Mouse (Mus musculus): ENCODE measurements around the gene Sirpa. TPM values are rescaled to one million over a fixed set of nuclear protein-coding genes. Genes with fewer than 3 reads are reported as not detected.

The Sirpa gene
- polyA plus RNA-seq, 1 experiment from 2014 or later: 26.9 TPM

DNA sequence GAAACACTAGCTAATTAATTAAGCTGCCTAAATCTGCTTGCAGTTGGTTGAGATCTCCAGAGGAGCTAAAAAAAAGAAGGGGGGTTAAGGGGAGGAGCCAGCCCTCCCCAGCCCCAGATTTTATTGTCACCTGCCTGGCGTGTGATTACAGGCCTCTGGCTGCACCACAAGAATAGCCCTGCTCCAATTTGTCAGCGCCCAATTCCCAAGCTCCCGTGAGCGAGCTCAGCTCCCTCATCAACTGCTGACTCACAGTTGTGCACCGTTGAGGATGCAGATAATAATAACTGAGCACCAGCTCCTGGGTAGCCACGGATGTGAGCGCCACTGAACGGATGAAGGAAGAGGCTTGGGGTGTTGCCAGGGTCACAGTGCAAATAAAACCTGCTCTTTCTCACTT is 13.6 kb downstream of the Sirpa start:
- H3K9me3 ChIP-seq (ENCODE audit: low read length): no peaks in the 10 kb centered on the region
- H3K27ac ChIP-seq (ENCODE audit: low read depth): no peak overlapping the region
- H3K4me1 ChIP-seq (ENCODE audit: insufficient read depth): peaks cover 4% of the 10 kb centered on the region
- peaks cover 14% of the 10 kb centered on the region for H3K36me3 ChIP-seq (replicated peaks; ENCODE audit: insufficient read depth, low read length)
- no peak overlapping the region for H3K4me2 ChIP-seq (ENCODE audit: low read depth, low read length)
- no peaks in the 10 kb centered on the region for H3K27me3 ChIP-seq (ENCODE audit: insufficient read depth, low read length)
- H3K4me3 ChIP-seq (ENCODE audit: low read depth, low read length): no peak overlapping the region
- TF ChIP-seq EP300 (IDR thresholded peaks at IDR 0.05; ENCODE audit: low read depth) (no peak), CTCF (IDR thresholded peaks at IDR 0.05; ENCODE audit: low read depth) (no peak)
- H3K9ac ChIP-seq (replicated peaks): no peak overlapping the region
- ATAC-seq (no peak), DNase-seq (no peak)
- 46% methylated on average over 8 of the region's 8 CpGs for WGBS (ENCODE audit: insufficient replicate concordance)

DNA sequence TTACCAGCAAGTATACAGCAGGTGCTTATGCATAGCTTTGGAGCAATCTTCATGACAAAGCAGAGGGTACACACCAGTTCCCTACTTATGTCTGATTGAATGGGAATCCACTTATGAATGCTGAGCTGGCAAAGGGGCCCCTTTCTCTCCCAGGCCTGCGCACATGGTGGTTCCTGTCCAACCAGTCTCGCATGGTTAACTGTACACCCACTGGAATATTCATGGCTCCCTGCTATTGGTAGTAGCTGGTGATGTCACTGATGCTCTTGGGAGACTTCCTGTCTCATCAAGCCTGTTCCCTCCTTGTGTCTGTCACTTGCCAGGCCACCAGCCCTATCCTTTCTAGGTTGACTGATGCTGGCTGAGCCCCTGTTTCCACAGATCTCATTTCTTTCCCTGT is 14.3 kb downstream of the Sirpa start:
- Histone ChIP-seq H3K36me3 (replicated peaks; ENCODE audit: insufficient read depth, low read length) (peaks cover 14% of the 10 kb centered on the region), H3K27me3 (ENCODE audit: insufficient read depth, low read length) (no peaks in the 10 kb centered on the region), H3K27ac (ENCODE audit: low read depth) (no peak overlapping the region), H3K4me3 (ENCODE audit: low read depth, low read length) (no peak overlapping the region), H3K4me2 (ENCODE audit: low read depth, low read length) (no peak overlapping the region), H3K9ac (replicated peaks) (no peak overlapping the region), H3K9me3 (ENCODE audit: low read length) (no peaks in the 10 kb centered on the region), H3K4me1 (ENCODE audit: insufficient read depth) (no peaks in the 10 kb centered on the region)
- DNase-seq (no peak), ATAC-seq (no peak)
- 74% methylated on average over 2 of the region's 2 CpGs for WGBS (ENCODE audit: insufficient replicate concordance)
- TF ChIP-seq EP300 (IDR thresholded peaks at IDR 0.05; ENCODE audit: low read depth) (no peak), CTCF (IDR thresholded peaks at IDR 0.05; ENCODE audit: low read depth) (no peak)

DNA sequence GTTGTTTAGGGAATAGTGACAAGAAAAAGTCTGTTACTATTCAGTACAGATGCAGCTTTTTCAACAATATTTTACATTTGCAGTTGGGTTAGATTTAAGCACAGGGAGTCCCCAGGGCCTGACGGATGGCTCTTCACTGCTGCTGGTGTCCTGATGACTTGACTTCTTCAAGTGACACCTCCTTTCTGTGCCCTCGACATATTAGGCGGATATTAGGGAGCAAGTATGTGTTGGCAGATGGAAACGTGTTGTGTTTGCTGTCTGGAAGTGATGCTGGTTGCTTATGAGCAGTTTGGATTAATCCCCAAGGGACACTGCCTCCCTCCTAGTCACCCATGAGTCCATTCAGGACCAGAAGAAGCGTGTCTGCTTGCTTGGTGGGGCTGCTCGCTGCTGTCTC is 21.3 kb downstream of the Sirpa start:
- Histone ChIP-seq H3K4me3 (ENCODE audit: low read depth, low read length) (no peak overlapping the region), H3K4me1 (ENCODE audit: insufficient read depth) (no peaks in the 10 kb centered on the region), H3K27me3 (ENCODE audit: insufficient read depth, low read length) (no peaks in the 10 kb centered on the region), H3K9me3 (ENCODE audit: low read length) (no peaks in the 10 kb centered on the region), H3K36me3 (replicated peaks; ENCODE audit: insufficient read depth, low read length) (peaks cover 22% of the 10 kb centered on the region), H3K9ac (replicated peaks) (no peak overlapping the region), H3K27ac (ENCODE audit: low read depth) (no peak overlapping the region), H3K4me2 (ENCODE audit: low read depth, low read length) (no peak overlapping the region)
- WGBS (ENCODE audit: insufficient replicate concordance): 76% methylated on average over 6 of the region's 6 CpGs
- TF ChIP-seq CTCF (IDR thresholded peaks at IDR 0.05; ENCODE audit: low read depth) (no peak), EP300 (IDR thresholded peaks at IDR 0.05; ENCODE audit: low read depth) (no peak)
- ATAC-seq (no peak), DNase-seq (no peak)

DNA sequence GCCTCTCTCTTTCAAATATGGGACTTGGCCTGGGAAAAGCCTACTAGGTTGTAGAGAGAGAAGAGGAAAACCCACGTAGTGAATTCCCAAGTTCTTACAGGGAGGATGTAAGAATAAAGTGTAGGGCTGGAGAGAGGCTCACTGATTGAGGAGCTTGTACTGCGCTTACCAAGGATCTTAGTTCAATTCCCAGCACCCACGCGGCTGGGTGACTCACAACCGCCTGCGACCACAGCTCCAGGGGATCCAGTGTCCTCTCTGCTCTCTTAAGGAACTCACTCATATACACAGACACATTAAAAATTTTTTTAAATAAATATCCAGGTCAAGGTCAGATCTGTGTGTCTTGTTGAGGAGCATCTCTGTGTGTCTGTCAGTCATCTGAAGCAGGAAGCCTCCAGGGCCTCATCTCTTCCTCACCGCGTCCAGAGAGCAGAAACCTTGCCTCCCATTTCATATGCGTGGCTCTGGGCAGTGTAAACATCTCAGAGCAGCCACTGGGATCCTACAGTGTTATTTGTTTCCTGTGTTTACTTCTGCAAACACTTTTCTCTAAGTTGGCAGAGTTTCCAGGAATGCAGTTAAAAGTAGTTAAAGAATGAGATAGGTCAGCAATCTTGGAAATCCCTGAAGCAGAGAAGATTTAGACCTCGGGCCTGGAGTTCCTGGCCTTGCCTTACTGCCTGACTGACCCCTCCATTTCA is 22.0 kb downstream of the Sirpa start:
- Histone ChIP-seq H3K27ac (ENCODE audit: low read depth) (no peak overlapping the region), H3K4me1 (ENCODE audit: insufficient read depth) (no peaks in the 10 kb centered on the region), H3K4me2 (ENCODE audit: low read depth, low read length) (no peak overlapping the region), H3K9me3 (ENCODE audit: low read length) (no peaks in the 10 kb centered on the region), H3K27me3 (ENCODE audit: insufficient read depth, low read length) (no peaks in the 10 kb centered on the region), H3K9ac (replicated peaks) (no peak overlapping the region), H3K36me3 (replicated peaks; ENCODE audit: insufficient read depth, low read length) (peaks cover 17% of the 10 kb centered on the region), H3K4me3 (ENCODE audit: low read depth, low read length) (no peak overlapping the region)
- TF ChIP-seq CTCF (IDR thresholded peaks at IDR 0.05; ENCODE audit: low read depth) (no peak), EP300 (IDR thresholded peaks at IDR 0.05; ENCODE audit: low read depth) (no peak)
- no peak for ATAC-seq
- WGBS (ENCODE audit: insufficient replicate concordance): 72% methylated on average over 10 of the region's 10 CpGs
- no peak for DNase-seq

DNA sequence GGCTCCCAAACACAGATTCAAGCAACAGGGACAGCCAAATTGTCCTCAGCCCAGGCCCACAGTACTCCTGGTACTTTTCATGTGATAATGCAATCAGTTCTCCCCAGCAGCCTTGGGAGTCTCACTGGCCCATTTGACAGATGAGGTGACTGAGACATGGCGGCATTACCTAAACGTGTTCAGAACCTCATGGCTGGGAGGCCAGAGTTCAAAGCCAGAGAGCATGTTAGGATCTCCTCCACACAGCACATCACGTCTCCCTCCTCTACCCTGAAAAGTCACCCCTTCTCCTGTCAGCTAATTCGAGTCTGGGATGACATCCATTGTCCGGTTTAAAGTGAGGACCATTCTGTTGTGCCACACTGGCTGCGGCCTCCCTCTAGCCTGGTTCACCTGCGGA is 27.5 kb downstream of the Sirpa start:
- DNase-seq: no peak
- H3K4me1 ChIP-seq (ENCODE audit: insufficient read depth): no peaks in the 10 kb centered on the region
- TF ChIP-seq CTCF (IDR thresholded peaks at IDR 0.05; ENCODE audit: low read depth): no peak
- no peak for TF ChIP-seq EP300 (IDR thresholded peaks at IDR 0.05; ENCODE audit: low read depth)
- ATAC-seq: no peak
- H3K9me3 ChIP-seq (ENCODE audit: low read length): no peaks in the 10 kb centered on the region
- no peak overlapping the region for H3K9ac ChIP-seq (replicated peaks)
- peaks cover 23% of the 10 kb centered on the region for H3K36me3 ChIP-seq (replicated peaks; ENCODE audit: insufficient read depth, low read length)
- H3K27ac ChIP-seq (ENCODE audit: low read depth): no peak overlapping the region
- WGBS (ENCODE audit: insufficient replicate concordance): 74% methylated on average over 7 of the region's 7 CpGs
- no peak overlapping the region for H3K4me2 ChIP-seq (ENCODE audit: low read depth, low read length)
- no peaks in the 10 kb centered on the region for H3K27me3 ChIP-seq (ENCODE audit: insufficient read depth, low read length)
- H3K4me3 ChIP-seq (ENCODE audit: low read depth, low read length): no peak overlapping the region

DNA sequence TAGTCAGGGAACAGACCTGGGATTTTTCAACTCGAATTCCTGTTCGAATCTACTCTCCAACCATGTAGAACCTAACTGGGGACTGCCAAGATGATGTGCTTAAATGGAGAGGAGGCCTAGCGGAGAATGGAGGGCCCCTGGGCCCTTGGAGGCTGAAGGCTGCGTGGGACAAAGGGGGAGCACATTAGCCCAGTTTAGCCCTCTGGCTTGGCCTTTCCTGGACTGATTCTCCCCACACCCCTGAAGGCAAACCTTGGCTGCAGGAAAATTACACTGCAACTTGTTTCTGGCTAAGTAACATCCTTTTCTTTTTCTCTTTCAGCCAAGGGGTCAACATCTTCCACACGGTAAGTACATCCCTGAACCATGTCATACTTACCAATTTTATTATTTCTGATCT is 28.2 kb downstream of the Sirpa start:
- Histone ChIP-seq H3K27me3 (ENCODE audit: insufficient read depth, low read length) (no peaks in the 10 kb centered on the region), H3K36me3 (replicated peaks; ENCODE audit: insufficient read depth, low read length) (peaks cover 25% of the 10 kb centered on the region), H3K4me2 (ENCODE audit: low read depth, low read length) (no peak overlapping the region), H3K9me3 (ENCODE audit: low read length) (no peaks in the 10 kb centered on the region), H3K4me3 (ENCODE audit: low read depth, low read length) (no peak overlapping the region), H3K27ac (ENCODE audit: low read depth) (no peak overlapping the region), H3K9ac (replicated peaks) (no peak overlapping the region), H3K4me1 (ENCODE audit: insufficient read depth) (no peaks in the 10 kb centered on the region)
- DNase-seq (no peak), ATAC-seq (no peak)
- 88% methylated on average over 5 of the region's 5 CpGs for WGBS (ENCODE audit: insufficient replicate concordance)
- TF ChIP-seq CTCF (IDR thresholded peaks at IDR 0.05; ENCODE audit: low read depth) (no peak), EP300 (IDR thresholded peaks at IDR 0.05; ENCODE audit: low read depth) (no peak)

Measured in liver, postnatal 0 days (tissue).